Mouse (Mus musculus): ENCODE measurements at regions not wholly inside any gene's neighbourhood (a gene's known extent, or its start where the extent isn't known, plus 50 kb on each side); places are given as distances from the start of the nearest gene placed in this dataset.

DNA sequence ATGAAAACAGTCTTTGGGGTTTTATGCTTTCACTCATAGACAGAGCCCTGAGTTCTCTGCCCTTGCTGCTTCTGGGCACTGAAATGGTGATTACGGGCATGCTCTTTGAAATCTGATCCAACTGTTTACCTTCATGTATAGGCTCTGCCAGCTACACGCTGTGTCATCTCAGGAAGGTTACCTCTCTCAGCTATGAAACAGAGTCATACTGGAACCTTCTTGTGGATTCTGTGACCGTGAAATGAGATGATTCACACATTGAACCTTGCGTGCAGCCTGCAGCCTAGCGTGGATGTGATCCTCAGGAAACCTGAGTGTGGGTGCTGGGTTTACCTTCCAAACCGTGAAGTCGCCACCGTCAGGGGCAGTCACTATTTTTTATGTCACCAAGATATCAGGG lies 189.7 kb upstream of the Spdye4c start:
- no peak for TF ChIP-seq CTCF (IDR thresholded peaks at IDR 0.05; ENCODE audit: low read depth, low read length)
- TF ChIP-seq POLR2A (IDR thresholded peaks at IDR 0.05; ENCODE audit: extremely low read depth, insufficient read depth, low read length), result no peak
